Mouse (Mus musculus) layer of hippocampus, adult 2 months (tissue): ENCODE results near the gene Taok3. TPM values are rescaled to one million over a fixed set of nuclear protein-coding genes. Genes with fewer than 3 reads are reported as not detected.

Source experiments
- DNase-seq, 2 experiments: peaks; one replicate each; pipeline ENCODE4 v3.0.0; 2022; ENCODE audit warnings: low spot score in 2 of 2
- H3K27ac ChIP-seq: fragments of 200-600 bp; 2 replicates; pipeline ENCODE4 v1.8.1; 2022
- H3K4me3 ChIP-seq: fragments of 200-600 bp; 2 replicates; pipeline ENCODE4 v1.8.1; 2022; ENCODE audit warnings: mild to moderate bottlenecking
- CTCF ChIP-seq: fragments of 200-600 bp; conservative IDR thresholded peaks from 2 replicates; pipeline ENCODE4 v1.8.1; 2022; ENCODE audit warnings: antibody characterized with exemption, mild to moderate bottlenecking, moderate library complexity
- total RNA-seq, 2 experiments: library from RNA; stranded (reverse); gene quantifications; 2 replicates each; pipeline ENCODE4 v1.2.3; 2021

Taok3 gene
- total RNA-seq, 2 experiments from 2014 or later, result 57.0 to 60.8 TPM

- no peak for TF ChIP-seq CTCF
- Histone ChIP-seq H3K27ac (peak overlapping the region; percentile 78), H3K4me3 (peak overlapping the region; percentile 92)
- DNase-seq, result no peak
Measured at GRCm38 (mm10) chr5:117120489-117121466, 849 bp downstream of the Taok3 start.

DNA sequence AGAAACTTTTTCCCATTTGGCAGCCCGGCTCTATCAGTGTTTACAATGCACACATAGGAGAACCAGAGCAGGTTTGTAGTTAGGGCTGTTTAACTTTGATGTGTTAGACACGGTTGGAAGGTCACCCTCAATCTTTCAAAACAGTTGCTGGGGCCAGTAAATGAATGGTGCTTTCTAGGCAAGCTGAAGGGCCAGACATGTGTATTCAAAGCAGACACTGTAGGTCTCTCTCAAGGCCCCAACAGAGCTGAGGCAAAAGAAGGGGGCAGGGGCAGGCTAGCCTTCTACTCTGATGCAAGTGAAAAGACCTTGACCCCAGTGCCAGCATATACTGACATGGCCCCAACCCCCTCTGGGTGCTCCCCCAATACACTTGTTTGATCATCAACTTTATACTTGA, 1.7 kb downstream of the Taok3 start:
- peak overlapping the region; percentile 92; the same call in 1 of the 2 replicates for H3K4me3 ChIP-seq
- TF ChIP-seq CTCF, result no peak
- no peak for DNase-seq
- H3K27ac ChIP-seq, result no peak overlapping the region

GRCm38 (mm10) chr5:117123102-117123501, 3.2 kb downstream of the Taok3 start:
- Histone ChIP-seq H3K27ac (no peak overlapping the region), H3K4me3 (no peak overlapping the region)
- DNase-seq, result no peak
- no peak for TF ChIP-seq CTCF

- no peak overlapping the region for H3K4me3 ChIP-seq
- no peak for DNase-seq
- no peak overlapping the region for H3K27ac ChIP-seq
- TF ChIP-seq CTCF, result no peak
Measured at GRCm38 (mm10) chr5:117123840-117124239, 3.9 kb downstream of the Taok3 start.

DNA sequence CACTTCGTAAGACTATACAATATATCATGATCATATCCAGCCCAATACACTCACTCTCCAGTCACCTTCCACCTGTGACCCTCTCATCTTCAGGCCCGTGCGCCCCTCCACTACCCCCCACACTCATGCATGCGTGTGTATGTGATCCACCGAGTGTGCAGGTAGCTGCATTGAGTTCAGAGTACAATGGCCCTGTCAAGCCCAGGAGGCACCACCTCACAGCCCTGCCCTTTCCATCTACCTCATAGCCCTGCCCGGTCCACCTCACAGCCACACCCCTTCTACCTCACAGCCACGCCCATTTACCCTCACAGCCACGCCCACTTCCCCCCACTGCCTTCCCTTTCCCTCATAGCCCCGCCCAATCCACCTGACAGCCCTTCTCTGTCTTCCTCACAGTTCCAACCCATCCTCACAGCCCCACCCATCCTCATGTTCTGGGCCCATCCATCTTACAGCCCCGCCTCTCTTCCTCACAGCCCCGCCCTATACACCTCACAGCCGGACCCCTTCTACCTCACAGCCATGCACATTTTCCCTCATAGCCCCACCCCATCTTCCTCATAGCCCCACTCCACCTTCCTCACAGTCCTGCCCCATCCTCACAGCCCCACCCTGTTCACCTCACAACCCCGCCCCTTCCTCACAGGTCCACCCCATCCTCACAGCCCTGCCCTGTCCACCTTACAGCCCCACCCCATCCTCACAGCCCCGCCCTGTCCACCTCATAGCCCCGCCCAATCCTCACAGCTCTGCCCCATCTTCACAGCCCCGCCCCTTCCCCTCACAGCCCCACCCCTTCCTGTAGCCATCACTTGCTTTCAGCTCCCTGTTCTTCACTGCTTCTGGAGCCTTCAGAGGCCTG, 5.8 kb downstream of the Taok3 start:
- no peak overlapping the region for H3K4me3 ChIP-seq
- TF ChIP-seq CTCF, result no peak
- DNase-seq, result no peak
- H3K27ac ChIP-seq, result no peak overlapping the region

- no peak for DNase-seq
- H3K4me3 ChIP-seq, result no peak overlapping the region
- H3K27ac ChIP-seq, result no peak overlapping the region
- no peak for TF ChIP-seq CTCF
Measured at GRCm38 (mm10) chr5:117127051-117127450, 7.1 kb downstream of the Taok3 start.

DNA sequence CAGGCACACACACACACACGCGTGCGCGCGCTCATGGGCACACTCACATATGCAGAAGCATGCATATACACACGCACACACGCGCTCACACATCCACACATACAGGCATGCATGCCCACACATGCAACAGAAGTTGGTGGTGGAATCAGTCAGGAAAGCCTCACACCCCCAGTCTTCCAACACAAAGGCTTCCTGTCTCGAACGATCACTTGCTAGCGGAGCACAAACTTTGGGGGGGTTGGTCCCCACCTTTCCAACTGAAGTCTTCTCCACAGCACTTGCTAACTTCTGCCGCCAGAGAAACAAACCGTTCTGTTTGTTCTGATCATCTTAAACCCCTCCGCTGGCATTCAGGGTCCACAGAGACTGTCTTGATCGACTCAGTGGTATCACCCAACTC, 10.8 kb downstream of the Taok3 start:
- no peak for TF ChIP-seq CTCF
- no peak overlapping the region for H3K27ac ChIP-seq
- H3K4me3 ChIP-seq, result no peak overlapping the region
- DNase-seq, result no peak

GRCm38 (mm10) chr5:117133446-117134065, 13.6 kb downstream of the Taok3 start:
- no peak for TF ChIP-seq CTCF
- DNase-seq, result no peak
- Histone ChIP-seq H3K4me3 (no peak overlapping the region), H3K27ac (no peak overlapping the region)

DNA sequence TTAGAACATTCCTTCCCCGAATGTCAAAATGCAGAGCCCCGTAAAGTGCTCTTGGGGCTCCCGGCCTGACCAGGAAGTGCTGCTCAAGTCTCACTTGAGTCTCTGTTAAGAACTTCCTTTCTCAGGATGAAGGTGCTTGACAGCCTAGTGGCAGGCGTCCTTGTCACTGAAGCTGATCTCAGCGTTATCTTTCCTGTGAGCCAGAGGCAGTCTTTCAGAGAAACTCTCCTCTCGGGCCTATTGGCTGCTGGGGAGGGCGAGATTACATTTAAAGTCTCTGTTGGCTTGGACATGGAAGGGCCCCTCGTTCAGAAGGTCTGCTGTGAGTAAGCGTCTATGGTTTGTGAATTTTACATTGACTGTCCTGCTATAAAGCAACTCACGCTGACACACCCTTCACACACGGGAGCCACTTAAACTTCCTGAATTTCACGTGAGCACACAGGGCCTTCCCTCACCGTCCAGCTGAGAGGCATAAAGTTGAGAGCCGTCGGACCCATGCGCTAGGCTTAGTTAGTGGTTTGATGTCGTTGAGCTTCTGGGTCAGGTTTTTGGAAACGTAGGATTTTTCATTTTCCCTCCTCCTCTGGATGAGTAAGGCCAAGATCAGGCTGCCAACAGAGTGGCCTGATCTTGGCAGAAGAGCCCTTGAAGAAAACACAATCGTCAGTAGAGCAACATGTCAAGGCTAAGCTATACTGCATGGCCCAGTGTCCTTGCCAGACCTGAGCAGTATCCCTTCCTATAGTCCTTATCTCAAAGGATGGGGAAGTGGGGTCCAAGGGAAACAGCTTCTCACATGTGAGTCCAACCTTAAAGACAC, 14.3 kb downstream of the Taok3 start:
- no peak for DNase-seq
- TF ChIP-seq CTCF, result no peak
- Histone ChIP-seq H3K27ac (no peak overlapping the region), H3K4me3 (no peak overlapping the region)

GRCm38 (mm10) chr5:117134889-117135456, 15.0 kb downstream of the Taok3 start:
- H3K4me3 ChIP-seq, result no peak overlapping the region
- no peak for TF ChIP-seq CTCF
- DNase-seq, result no peak
- no peak overlapping the region for H3K27ac ChIP-seq

DNA sequence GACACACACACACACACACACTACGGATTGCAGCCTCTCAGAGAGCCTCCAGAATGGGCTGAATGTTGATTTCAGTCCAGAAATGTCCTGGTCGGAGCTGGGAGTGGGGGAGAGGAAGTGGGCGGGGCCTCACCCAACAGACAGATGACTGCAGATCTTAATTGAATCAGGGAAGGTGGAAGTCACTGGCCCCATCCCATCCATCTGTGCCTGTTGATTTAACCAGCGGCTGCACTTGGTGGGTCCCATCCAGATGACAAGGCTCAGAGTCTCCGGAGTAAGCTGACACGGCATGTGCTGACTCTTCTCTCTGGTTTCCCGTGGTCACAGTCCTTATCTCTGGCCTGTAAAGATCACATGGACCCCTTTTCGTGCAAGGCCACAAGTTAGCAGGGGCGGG, 15.9 kb downstream of the Taok3 start:
- Histone ChIP-seq H3K4me3 (no peak overlapping the region), H3K27ac (no peak overlapping the region)
- DNase-seq, result no peak
- TF ChIP-seq CTCF, result no peak

DNA sequence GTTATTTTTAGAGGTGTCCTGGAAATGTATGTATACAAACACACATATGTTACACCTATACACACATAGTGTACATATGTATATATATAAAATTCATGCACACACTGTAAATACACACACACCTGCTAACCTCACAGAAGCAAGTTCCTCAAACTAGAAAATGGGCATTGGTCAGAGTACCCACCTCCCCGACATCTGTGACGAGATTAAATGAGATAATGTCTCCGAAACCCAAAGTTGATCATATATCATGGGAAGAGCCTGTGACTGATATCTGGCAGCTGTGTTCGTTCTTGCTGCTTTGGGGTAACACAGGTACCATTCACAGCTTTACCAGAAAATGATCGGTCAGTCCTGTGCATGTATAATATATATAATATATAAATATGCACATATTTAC, 16.6 kb downstream of the Taok3 start:
- H3K27ac ChIP-seq, result no peak overlapping the region
- DNase-seq, result no peak
- TF ChIP-seq CTCF, result no peak
- no peak overlapping the region for H3K4me3 ChIP-seq
